Mouse (Mus musculus): Measurements from ENCODE around the gene Chrnd. TPM values are rescaled to one million over a fixed set of nuclear protein-coding genes. Genes with fewer than 3 reads are reported as not detected.

Gene Chrnd
- not detected in 2 replicates for polyA plus RNA-seq (2015; fragmentation: Nextera tagmentation; extraction: Ambion mirVana)

DNA sequence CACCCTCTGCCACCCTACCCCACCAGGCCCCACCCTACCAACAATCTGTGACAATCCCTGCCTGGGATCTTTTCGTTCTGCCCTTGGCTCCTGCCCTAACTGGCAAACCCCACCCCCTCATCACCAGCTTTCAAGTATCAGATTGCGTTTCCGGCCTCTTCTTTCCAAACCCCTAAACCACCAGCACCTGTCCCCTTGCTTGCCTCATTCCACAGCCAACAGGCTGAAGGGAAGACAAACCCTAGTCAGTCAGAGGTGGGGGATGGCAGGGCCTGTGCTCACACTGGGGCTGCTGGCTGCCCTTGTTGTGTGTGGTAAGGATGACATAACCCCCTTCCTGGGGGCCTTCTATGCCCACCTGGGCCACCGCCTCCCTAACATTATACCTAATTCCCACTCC lies at the start of gene Chrnd:
Gene Chrnd (plus strand): TSS at position 179 of the 400 bp plus-strand sequence.
- peaks cover 25% of the 10 kb centered on the region for H3K27me3 ChIP-seq (replicated peaks)
- ATAC-seq (replicated peaks) = no peak
- H3K27ac ChIP-seq = no peak within 1 kb of the TSS
- no peak within 1 kb of the TSS for H3K4me3 ChIP-seq
- H3K9ac ChIP-seq = no peak within 1 kb of the TSS
- peaks cover 11% of the 10 kb centered on the region for H3K4me1 ChIP-seq
- H3K4me2 ChIP-seq = no peak within 1 kb of the TSS
- WGBS = 53% methylated on average over 4 of the region's 4 CpGs
- H3K9me3 ChIP-seq = no peaks in the 10 kb centered on the region
- H3K36me3 ChIP-seq (replicated peaks) = no peaks in the 10 kb centered on the region

DNA sequence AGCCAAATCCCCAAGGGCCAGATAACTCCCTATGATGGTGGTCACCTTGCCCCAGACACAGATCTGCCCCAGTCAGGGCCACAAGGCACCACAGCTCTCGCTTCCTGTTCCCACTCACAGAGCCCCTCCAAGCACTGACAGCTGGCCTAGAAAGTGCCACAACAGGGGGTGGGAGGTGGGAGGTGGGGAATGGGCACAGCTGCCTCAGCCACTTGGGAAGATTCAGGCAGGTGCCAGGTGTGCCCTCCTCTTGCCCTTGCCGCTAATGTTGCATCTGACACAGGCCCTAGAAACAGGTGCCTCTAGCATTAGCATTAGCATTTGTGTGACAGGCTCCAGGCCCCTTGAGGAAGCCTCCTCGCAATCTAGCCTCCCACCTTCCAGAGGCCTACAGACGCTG lies 48.9 kb upstream of the Chrnd start:
- Histone ChIP-seq H3K27ac (no peak overlapping the region), H3K4me1 (peaks cover 8% of the 10 kb centered on the region; the same call in 1 of the 2 replicates), H3K9ac (no peak overlapping the region), H3K4me3 (no peak overlapping the region), H3K27me3 (replicated peaks) (no peaks in the 10 kb centered on the region), H3K4me2 (no peak overlapping the region), H3K9me3 (no peaks in the 10 kb centered on the region), H3K36me3 (replicated peaks) (no peaks in the 10 kb centered on the region)
- peak; percentile 27; the same call in 1 of the 2 replicates for ATAC-seq (replicated peaks)
- WGBS = 73% methylated on average over 4 of the region's 4 CpGs

- WGBS = 51% methylated on average over 9 of the region's 9 CpGs
- H3K27me3 ChIP-seq (replicated peaks) = no peaks in the 10 kb centered on the region
- no peak overlapping the region for H3K27ac ChIP-seq
- no peak overlapping the region for H3K4me3 ChIP-seq
- H3K9me3 ChIP-seq = no peaks in the 10 kb centered on the region
- H3K9ac ChIP-seq = no peak overlapping the region
- H3K4me1 ChIP-seq = peaks cover 8% of the 10 kb centered on the region; the same call in 1 of the 2 replicates
- no peak overlapping the region for H3K4me2 ChIP-seq
- H3K36me3 ChIP-seq (replicated peaks) = no peaks in the 10 kb centered on the region
- peak; percentile 80 for ATAC-seq (replicated peaks)
Observed at GRCm38 (mm10) chr1:87142456-87142855, 48.0 kb upstream of the Chrnd start.

GRCm38 (mm10) chr1:87143141-87143540 lies 47.3 kb upstream of the Chrnd start:
- H3K27ac ChIP-seq = no peak overlapping the region
- no peaks in the 10 kb centered on the region for H3K9me3 ChIP-seq
- H3K27me3 ChIP-seq (replicated peaks) = no peaks in the 10 kb centered on the region
- no peak overlapping the region for H3K4me2 ChIP-seq
- no peak overlapping the region for H3K9ac ChIP-seq
- H3K36me3 ChIP-seq (replicated peaks) = no peaks in the 10 kb centered on the region
- H3K4me1 ChIP-seq = peaks cover 8% of the 10 kb centered on the region; the same call in 1 of the 2 replicates
- no peak overlapping the region for H3K4me3 ChIP-seq
- 0 out of 2 replicates have a peak, but pooled peaks have one; percentile 3 for ATAC-seq (replicated peaks)
- WGBS = 58% methylated on average over 10 of the region's 10 CpGs

GRCm38 (mm10) chr1:87149422-87149821 lies 41.0 kb upstream of the Chrnd start:
- no peak overlapping the region for H3K27ac ChIP-seq
- no peaks in the 10 kb centered on the region for H3K36me3 ChIP-seq (replicated peaks)
- H3K4me3 ChIP-seq = no peak overlapping the region
- H3K27me3 ChIP-seq (replicated peaks) = peaks cover 46% of the 10 kb centered on the region
- ATAC-seq (replicated peaks) = no peak
- no peaks in the 10 kb centered on the region for H3K9me3 ChIP-seq
- peaks cover 12% of the 10 kb centered on the region for H3K4me1 ChIP-seq
- H3K9ac ChIP-seq = no peak overlapping the region
- no peak overlapping the region for H3K4me2 ChIP-seq
- 24% methylated on average over 13 of the region's 13 CpGs for WGBS

DNA sequence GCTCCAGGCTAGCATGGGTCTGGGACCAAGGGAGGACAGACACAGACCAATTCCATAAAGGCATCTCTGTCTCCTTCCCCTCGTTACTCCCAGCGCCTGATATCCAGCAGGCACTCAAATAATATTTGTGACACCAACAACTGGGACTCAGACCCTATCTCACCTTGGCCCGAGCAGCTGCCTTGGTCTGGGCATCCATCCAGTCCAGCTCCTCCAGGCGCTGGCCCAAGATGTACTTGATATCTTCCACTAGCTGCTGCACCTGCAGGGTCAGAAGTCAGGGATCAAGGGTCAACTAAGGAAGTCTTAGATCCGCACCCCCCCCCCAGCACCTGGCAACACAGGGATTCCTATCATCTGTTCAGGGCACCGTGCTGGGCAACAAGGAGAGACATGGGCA lies 39.1 kb upstream of the Chrnd start:
- Histone ChIP-seq H3K9ac (no peak overlapping the region), H3K4me3 (no peak overlapping the region), H3K4me2 (no peak overlapping the region), H3K36me3 (replicated peaks) (no peaks in the 10 kb centered on the region), H3K27ac (no peak overlapping the region), H3K4me1 (peaks cover 31% of the 10 kb centered on the region), H3K27me3 (replicated peaks) (peaks cover 65% of the 10 kb centered on the region), H3K9me3 (no peaks in the 10 kb centered on the region)
- no peak for ATAC-seq (replicated peaks)
- 88% methylated on average over 6 of the region's 6 CpGs for WGBS

- no peaks in the 10 kb centered on the region for H3K36me3 ChIP-seq (replicated peaks)
- WGBS = under 1% methylated on average over 72 of the region's 72 CpGs
- ATAC-seq (replicated peaks) = no peak
- no peaks in the 10 kb centered on the region for H3K9me3 ChIP-seq
- peaks cover 87% of the 10 kb centered on the region for H3K27me3 ChIP-seq (replicated peaks)
- H3K27ac ChIP-seq = no peak overlapping the region
- peak overlapping the region; percentile 86 for H3K4me2 ChIP-seq
- peak overlapping the region; percentile 17; the same call in 1 of the 2 replicates for H3K9ac ChIP-seq
- peaks cover 31% of the 10 kb centered on the region for H3K4me1 ChIP-seq
- peak overlapping the region; percentile 50 for H3K4me3 ChIP-seq
Observed at GRCm38 (mm10) chr1:87153776-87154500, 36.5 kb upstream of the Chrnd start.

DNA sequence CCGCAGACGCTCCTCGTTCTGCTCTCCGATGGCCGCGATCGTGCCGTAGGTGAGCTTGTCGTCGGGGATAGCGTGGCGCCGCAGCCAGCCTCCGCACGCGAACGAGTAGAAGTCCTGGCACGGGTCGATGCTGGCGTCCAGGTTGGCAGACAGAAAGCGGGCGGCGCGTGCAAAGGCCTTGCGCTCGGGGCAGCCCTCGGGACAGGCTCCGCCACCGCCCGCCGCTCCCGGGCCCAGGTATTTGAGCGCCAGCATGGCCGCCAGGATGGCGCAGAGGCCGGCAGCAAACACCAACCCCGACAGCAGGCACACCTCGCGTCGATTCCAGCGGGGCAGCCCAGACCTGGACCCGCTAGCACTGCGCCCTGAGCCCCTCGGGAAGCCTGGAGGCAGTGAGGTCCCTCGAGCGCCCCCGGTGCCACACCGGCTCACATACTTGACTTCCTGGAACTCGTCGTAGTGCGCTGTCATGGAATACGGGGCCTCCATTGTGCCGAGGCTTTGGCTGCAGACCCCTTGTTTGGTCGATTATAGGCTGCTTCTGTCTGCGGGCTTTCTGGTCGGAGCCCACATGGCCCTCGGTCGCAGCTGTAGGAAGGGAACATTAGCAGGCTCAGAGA lies 35.8 kb upstream of the Chrnd start:
- Histone ChIP-seq H3K9me3 (no peaks in the 10 kb centered on the region), H3K4me3 (peak overlapping the region; percentile 50), H3K27ac (no peak overlapping the region), H3K4me1 (peaks cover 31% of the 10 kb centered on the region), H3K36me3 (replicated peaks) (no peaks in the 10 kb centered on the region), H3K9ac (peak overlapping the region; percentile 17; the same call in 1 of the 2 replicates), H3K27me3 (replicated peaks) (peaks cover 86% of the 10 kb centered on the region), H3K4me2 (peak overlapping the region; percentile 86)
- WGBS = 2% methylated on average over 58 of the region's 58 CpGs
- no peak for ATAC-seq (replicated peaks)

GRCm38 (mm10) chr1:87155531-87156198 lies 34.7 kb upstream of the Chrnd start:
- H3K36me3 ChIP-seq (replicated peaks) = no peaks in the 10 kb centered on the region
- peak; percentile 40 for ATAC-seq (replicated peaks)
- H3K4me1 ChIP-seq = peaks cover 31% of the 10 kb centered on the region
- WGBS = under 1% methylated on average over 55 of the region's 56 CpGs
- no peaks in the 10 kb centered on the region for H3K9me3 ChIP-seq
- H3K4me2 ChIP-seq = peak overlapping the region; percentile 86
- no peak overlapping the region for H3K27ac ChIP-seq
- peak overlapping the region; percentile 50 for H3K4me3 ChIP-seq
- peaks cover 81% of the 10 kb centered on the region for H3K27me3 ChIP-seq (replicated peaks)
- peak overlapping the region; percentile 51 for H3K9ac ChIP-seq

DNA sequence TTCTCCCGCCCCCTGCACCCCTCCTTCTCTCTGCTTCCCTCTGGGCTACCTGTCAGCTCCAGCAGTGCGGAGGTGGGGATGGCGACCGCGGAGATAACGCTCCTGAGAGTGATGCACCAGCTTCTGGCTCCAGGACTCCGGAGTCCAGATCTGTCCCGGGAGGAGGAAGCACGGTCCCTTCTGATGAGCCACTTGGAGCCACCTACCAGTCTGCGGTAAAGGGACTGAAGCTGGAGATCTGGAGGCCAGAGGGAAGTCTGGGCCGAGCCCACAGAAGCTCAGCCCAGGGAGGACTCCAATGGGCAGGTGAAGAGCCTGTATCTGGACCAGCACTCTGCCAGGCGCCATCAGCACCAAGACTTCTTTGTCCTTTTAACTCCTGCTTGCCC lies 34.2 kb upstream of the Chrnd start, which contains the start of gene Ecel1:
Gene Ecel1 (minus strand): TSS at position 323 of the 389 bp plus-strand sequence.
- Histone ChIP-seq H3K9me3 (no peaks in the 10 kb centered on the region), H3K27ac (no peak within 1 kb of the TSS), H3K9ac (peak within 1 kb of the TSS; percentile 51), H3K4me3 (peak within 1 kb of the TSS; percentile 50), H3K27me3 (replicated peaks) (peaks cover 76% of the 10 kb centered on the region), H3K36me3 (replicated peaks) (no peaks in the 10 kb centered on the region), H3K4me1 (peaks cover 31% of the 10 kb centered on the region), H3K4me2 (peak within 1 kb of the TSS; percentile 86)
- 2% methylated on average over 12 of the region's 12 CpGs for WGBS
- no peak; the same call in 1 of the 2 replicates for ATAC-seq (replicated peaks)

DNA sequence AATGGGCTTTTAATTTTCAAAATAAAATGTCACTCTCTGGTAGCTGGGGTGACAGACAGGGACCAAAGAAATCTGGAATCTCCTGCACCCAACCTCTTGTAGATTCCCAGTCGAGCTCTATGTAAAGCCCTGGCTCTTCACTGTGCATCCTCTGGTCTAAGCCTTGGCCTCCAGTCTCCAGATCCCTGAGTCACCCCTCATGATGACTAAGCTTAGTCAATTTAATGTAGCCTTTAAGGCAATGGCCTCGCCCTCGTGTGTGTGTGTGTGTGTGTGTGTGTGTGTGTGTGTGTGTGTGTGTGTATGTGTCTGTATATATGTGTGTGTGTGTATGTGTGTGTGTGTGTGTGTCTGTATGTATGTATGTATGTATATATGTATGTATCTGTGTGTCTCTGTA lies 31.0 kb upstream of the Chrnd start:
- Histone ChIP-seq H3K27me3 (replicated peaks) (peaks cover 44% of the 10 kb centered on the region), H3K4me3 (no peak overlapping the region), H3K4me2 (no peak overlapping the region), H3K27ac (no peak overlapping the region), H3K4me1 (peaks cover 23% of the 10 kb centered on the region), H3K9me3 (no peaks in the 10 kb centered on the region), H3K9ac (no peak overlapping the region), H3K36me3 (replicated peaks) (no peaks in the 10 kb centered on the region)
- 78% methylated on average over 3 of the region's 3 CpGs for WGBS
- no peak for ATAC-seq (replicated peaks)

GRCm38 (mm10) chr1:87164164-87164795 lies 26.1 kb upstream of the Chrnd start:
- Histone ChIP-seq H3K9ac (no peak overlapping the region), H3K27me3 (replicated peaks) (no peaks in the 10 kb centered on the region), H3K9me3 (no peaks in the 10 kb centered on the region), H3K4me1 (peaks cover 16% of the 10 kb centered on the region), H3K4me2 (no peak overlapping the region), H3K36me3 (replicated peaks) (no peaks in the 10 kb centered on the region), H3K27ac (no peak overlapping the region; the same call in 1 of the 2 replicates), H3K4me3 (no peak overlapping the region)
- 32% methylated on average over 11 of the region's 11 CpGs for WGBS
- ATAC-seq (replicated peaks) = peak; percentile 65
